Mouse (Mus musculus) kidney, postnatal 4 days (tissue): ENCODE results near the gene Zfp664.
A peak's percentile ranks its signal among the peaks of the same experiment; 100 is the strongest.

Experiments
- DNase-seq, 2 experiments: peaks; one replicate each; pipeline ENCODE4 v3.0.0; 2021; ENCODE audit warnings: mixed read lengths in 2 of 2

Zfp664 gene

DNA sequence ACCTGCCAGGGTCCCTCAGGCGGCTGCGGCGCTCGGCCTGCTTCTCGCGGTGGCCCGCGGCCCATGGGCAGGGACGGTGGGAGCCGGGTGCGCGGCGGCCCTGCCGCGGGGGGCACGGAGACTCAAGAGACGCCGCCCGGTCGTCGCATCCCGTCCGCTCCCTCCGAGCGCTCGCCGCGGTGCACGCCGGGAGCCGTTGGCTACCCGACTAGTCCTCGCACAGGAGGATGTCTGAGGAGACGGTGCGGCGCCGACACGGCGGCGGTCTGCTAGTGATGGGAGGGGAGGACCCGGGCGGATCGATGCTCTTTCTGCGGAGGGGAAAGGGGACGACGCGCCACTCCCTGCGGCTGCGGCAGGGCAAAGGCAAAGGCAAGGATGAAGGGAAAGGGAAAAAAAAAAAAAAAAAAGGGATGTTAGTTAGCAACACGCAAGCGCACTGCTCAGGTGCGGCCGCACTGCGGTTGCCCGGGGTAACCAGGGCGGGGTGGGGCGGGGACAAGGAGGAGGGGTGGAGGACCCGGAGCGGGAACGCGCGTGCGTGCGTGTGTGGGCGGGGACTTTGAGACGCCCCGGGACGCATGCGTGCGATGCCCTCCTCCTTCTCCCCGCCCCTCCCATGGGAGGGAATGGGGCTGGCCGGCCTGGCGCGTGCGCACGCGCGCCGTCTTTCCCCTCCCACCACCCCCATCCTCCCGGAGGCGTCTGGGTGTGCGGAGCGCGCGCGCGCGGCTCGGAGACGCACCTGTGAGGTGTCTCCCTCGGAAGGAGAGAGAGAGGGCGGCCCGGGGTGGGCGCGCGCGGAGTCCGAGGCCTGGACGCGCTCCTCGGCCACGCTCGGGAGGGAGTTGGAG, at the start of gene Zfp664, which contains the start of gene Ccdc92:
Gene Zfp664, plus strand, starts transcription at position 679 of the 854 bp plus-strand sequence.
Gene Ccdc92, minus strand, starts transcription at position 412 of the 854 bp plus-strand sequence.
- peak; percentile 98 to 99 for DNase-seq

DNA sequence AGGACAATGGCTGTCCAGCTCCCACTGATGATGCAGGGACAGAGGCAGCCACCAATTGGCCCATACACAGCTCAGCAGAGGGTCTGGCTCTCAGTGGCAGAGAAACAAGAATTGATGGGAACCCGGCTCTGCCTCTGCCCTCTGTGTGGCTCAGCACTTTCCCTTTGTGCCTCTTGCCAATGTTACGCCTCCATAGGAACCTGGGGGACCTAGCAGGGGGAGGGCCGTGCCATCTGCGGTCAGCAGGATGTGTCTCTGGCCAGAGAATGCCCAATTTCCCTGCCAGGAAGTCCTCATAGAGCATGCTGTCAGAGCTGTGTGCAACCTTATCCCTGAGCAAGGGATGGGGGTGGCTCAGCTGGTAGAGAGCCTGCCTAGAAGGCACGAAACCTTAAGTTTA, 47.7 kb upstream of the Zfp664 start:
- DNase-seq = peak in 1 of 2 experiments; percentile 17

DNA sequence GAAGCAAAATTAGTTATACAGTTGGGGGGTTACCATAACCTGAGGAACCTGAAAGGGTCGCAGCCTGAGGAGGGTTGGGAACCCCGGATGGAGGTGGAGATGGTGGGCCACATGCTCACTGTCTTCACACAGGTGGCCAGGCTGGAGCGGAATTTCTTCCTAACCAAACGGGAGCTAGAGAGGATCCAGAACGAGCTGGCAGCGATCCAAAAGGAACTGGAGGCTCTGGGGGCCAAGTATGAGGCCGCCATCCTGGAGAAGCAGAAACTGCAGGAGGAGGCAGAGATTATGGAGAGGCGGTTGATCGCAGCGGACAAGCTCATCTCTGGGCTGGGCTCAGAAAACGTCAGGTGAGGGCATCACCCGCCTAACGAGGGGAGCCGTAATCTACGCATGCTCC, 45.4 kb upstream of the Zfp664 start:
- no peak for DNase-seq

- DNase-seq = no peak
Observed at GRCm38 (mm10) chr5:124822128-124822894, 40.2 kb upstream of the Zfp664 start.

- DNase-seq = no peak
Observed at GRCm38 (mm10) chr5:124830331-124830730, 32.2 kb upstream of the Zfp664 start.

DNA sequence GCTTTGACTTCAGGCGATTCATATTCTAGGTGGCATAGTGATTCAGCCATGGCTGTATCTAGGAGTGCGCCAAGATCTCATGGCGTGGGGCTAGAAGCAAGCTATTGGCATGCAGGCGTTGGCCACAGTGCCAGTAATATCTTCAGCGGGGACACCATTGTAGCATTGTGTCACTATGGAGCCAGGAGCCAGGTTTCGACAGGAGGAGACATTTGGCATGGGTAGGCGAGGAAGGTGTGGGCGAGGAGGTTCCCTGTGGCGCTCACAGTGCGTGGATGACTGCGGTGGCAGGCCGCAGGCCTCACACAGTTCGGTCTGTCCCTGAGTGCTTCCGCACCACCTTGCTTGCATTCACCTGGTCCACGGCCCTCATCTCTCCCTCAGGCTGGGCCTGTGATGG, 27.3 kb upstream of the Zfp664 start:
- DNase-seq = no peak

- DNase-seq = no peak
Observed at GRCm38 (mm10) chr5:124836075-124836474, 26.4 kb upstream of the Zfp664 start.

DNA sequence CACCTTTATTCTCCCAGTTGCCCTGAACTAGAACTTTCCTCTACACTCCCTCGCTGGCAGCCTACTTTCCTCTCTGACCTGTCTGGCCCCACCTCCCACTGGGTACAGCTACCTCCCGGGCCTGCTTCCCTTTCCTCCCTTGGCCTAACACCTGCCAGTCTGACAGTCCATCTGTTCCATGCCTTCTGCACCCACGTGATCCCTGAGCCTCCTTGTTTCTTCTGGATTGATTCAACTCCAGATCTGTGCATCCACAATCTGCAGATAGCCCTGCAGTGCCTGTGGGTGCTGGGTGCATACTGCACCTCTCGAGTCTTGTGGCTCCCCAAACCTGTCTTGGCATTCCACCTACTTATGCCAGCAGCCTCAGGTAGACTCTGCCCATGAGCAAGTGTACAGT, 25.9 kb upstream of the Zfp664 start:
- DNase-seq = no peak

DNA sequence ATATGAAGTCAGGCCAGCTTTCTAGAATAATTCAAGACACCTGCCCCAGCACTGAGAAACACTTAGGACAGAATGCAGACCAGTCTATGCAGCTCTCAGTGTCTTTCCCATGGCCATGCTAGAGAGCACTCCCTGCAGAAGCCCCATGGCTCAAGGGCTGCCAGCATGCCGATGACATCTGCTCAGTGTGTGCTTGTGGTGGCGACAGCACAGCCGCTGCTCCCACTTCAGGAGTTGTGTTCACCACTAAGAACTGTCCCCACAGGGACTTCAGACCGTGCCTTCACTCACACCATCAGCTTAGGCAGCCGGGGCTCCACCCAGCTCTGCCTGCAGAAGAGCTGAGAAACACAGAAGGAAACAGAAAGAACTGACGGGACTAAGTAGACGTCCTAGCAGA, 22.3 kb upstream of the Zfp664 start:
- DNase-seq = no peak

- no peak for DNase-seq
Observed at GRCm38 (mm10) chr5:124840669-124841068, 21.8 kb upstream of the Zfp664 start.

DNA sequence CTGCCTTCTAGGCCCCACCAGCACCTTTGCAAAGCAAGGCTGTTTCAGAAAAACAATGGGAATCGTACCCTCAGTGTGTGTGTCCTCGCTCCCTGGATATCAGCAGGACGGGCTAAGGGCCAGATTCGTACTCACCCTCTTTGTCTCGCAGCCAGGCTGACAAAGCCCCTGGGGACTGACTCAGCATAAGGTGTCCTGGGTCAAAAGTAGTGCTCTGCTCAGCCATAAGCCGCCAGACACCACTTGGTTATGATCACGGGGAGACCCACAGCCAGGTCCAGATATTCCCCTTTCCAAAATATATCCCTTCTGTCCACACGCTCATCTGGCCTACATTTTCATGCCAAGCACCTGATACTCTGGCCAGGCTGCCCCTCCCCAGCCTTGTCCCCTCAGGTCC, 19.1 kb upstream of the Zfp664 start:
- DNase-seq = no peak

- DNase-seq = no peak
Observed at GRCm38 (mm10) chr5:124844929-124845328, 17.6 kb upstream of the Zfp664 start.

GRCm38 (mm10) chr5:124847014-124847413, 15.5 kb upstream of the Zfp664 start:
- no peak for DNase-seq

GRCm38 (mm10) chr5:124848994-124849393, 13.5 kb upstream of the Zfp664 start:
- no peak for DNase-seq

DNA sequence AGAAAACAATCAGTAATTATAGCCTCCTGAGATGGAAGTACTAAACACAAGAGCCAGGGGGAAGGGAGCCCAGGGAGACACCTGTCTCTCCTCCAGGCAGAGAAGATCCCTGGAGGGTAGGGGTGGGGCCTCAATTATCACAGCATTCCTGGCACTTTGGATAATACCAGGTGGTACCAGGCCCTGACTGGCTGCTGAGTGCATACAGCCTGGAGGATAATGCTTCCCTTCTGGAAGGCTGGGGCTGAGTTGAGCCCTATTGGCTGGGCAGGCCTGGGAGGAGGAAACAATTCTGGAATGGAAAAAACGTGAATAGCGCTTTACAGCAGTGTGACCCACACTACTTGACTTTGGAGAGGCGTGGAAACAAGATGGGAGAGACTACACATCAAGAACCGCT, 10.9 kb upstream of the Zfp664 start:
- no peak for DNase-seq

- peak in 1 of 2 experiments; percentile 44 for DNase-seq
Observed at GRCm38 (mm10) chr5:124852294-124852693, 10.2 kb upstream of the Zfp664 start.

- no peak for DNase-seq
Observed at GRCm38 (mm10) chr5:124853079-124853478, 9.4 kb upstream of the Zfp664 start.

DNA sequence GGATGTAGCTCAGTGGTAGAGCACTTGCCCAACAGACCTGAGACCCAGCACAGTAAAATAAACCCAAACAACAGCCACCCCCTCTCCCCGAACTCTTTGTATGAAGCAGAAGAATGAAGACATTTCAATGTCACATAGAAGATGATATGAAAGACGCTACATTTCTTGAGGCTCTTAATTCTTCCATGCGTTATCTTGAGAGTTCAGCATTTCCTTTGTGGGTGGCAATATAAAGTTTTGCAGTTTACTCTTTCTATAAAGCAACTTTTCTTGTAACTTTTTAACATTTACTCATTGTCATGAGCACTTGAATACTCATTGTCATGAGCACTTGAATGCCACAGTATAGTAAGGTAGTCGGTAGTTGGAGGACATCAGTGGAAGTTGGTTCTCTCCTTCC, 8.3 kb upstream of the Zfp664 start:
- DNase-seq = no peak

- peak; percentile 19 to 37 for DNase-seq
Observed at GRCm38 (mm10) chr5:124860013-124860412, 2.5 kb upstream of the Zfp664 start.

- DNase-seq = peak; percentile 27 to 49
Observed at GRCm38 (mm10) chr5:124861463-124861862, 1.0 kb upstream of the Zfp664 start.

GRCm38 (mm10) chr5:124862871-124863741, 615 bp downstream of the Zfp664 start:
- peak; percentile 62 to 79 for DNase-seq

DNA sequence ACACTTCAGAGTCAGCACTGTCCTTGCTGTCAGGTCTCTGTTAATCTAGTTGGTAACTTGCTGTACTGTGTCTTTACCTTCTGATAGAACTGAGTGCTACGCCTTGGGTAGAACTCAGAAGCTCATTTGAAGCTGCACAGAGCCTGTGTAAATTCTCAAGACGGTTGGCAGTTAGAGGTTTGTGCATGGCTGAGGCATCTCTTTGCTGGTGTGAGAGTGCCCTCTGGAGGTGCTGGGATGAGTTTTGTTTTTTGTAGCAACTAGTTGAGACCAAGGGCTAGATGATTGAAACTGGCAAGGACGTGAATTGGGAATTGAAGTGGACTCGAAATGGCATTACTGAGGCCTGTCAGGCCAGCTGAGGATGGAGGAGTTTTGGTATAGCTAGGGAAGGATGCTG, 6.5 kb downstream of the Zfp664 start:
- peak; percentile 75 to 81 for DNase-seq

DNA sequence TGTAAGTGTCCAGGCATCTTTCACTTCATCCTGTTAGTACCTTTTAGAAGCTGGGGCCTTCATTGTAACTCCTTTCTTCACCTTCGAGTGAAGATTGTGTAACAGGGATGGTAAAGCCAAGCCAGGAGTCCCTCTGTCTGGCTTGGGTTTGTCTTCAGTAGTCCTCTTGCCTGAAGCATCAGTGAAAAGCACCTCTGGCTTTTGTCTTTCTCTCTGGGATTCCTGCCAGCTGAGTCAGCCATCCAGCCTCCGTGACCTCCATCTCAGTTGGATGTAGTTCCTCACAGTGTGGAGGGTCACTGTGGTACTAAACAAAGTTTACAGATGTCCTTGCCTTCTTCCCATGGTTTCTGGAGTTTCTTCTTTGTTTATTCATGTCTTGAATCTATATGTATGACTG, 9.5 kb downstream of the Zfp664 start:
- no peak for DNase-seq
